ENCODE assay signal across 8 mouse cellular contexts in the genomic region with DNA sequence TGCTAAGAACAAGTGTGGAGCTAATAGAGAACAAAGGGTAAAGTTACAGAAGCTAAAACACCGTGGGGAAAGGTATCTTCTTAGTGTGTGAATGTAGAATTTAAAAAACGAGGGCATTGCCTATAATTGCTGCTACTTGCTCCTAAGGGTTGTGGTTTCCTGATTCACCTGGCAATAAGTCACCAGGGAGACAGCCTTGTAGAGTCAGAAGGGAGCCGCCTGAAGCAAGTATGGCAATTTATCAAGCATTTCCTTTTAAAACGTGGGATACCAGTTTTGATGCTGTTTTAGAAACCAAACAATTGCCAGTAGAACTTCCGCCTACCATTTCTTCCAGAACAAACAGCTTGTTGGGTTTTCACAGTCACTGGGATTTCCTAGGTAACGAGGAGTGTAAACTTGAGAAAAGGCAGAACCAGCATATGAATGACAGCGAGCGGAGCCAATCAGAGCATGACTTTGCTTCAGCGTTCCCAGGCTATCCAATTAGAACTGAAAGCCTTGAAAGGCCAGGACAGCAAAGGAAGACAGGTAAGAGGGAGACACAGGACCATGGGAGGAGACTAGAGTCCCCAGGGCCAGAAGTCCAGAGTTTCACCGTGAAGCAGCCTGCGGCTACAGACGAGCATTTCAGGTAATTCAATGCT. TPM values are rescaled to one million over a fixed set of nuclear protein-coding genes. Genes with fewer than 3 reads are reported as not detected.
DNase-seq lines count a peak whose midpoint lies in the region; ATAC-seq and TF ChIP-seq lines count a peak whose summit lies in the region.

Gene Capsl (plus strand): TSS at position 495 of the 647 bp plus-strand sequence.

- no peaks in the 10 kb centered on the region for H3K27me3 ChIP-seq in CH12.LX (replicated peaks)
- no peaks in the 10 kb centered on the region for H3K27me3 ChIP-seq in forebrain, postnatal 0 days (ENCODE audit: insufficient read depth, low read length)

- TF ChIP-seq RAD21 in CH12.LX (IDR thresholded peaks at IDR 0.05; ENCODE audit: low read depth, low read length): no peak

- H3K36me3 ChIP-seq in CH12.LX (replicated peaks in 1 of 2; ENCODE audit: control insufficient read depth in 1 of 2, insufficient read depth in 1 of 2, low read length in 1 of 2): no peaks in the 10 kb centered on the region
- H3K36me3 ChIP-seq in forebrain, postnatal 0 days (ENCODE audit: insufficient read depth): no peaks in the 10 kb centered on the region

- peak; percentile 94 for ATAC-seq in activated CD4-positive, CD25-positive, alpha-beta regulatory T cell, adult 4 months
- peak; percentile 96 for ATAC-seq in forebrain, postnatal 0 days
- peak; percentile 68 for ATAC-seq in megakaryocyte-erythroid progenitor cell, adult 5-6 weeks (replicated peaks; ENCODE audit: low FRiP score, low TSS enrichment, poor library complexity, severe bottlenecking)

- TF ChIP-seq EP300 in CH12.LX (IDR thresholded peaks at IDR 0.05; ENCODE audit: low read length): no peak

- WGBS in forebrain, postnatal 0 days: 48% methylated on average over 12 of the region's 12 CpGs

- in situ Hi-C loops in CH12.LX (cut with MboI; ENCODE audit: low pct_ligation_motif_present, low pct_unique_long_range_greater_than_20kb, low sequenced_read_pairs): no loop called here

- H3K4me3 ChIP-seq in CH12.LX (replicated peaks in 1 of 3; ENCODE audit: low read depth in 2 of 3, low read length in 2 of 3, poor library complexity in 1 of 3): peak within 1 kb of the TSS in 2 of 3 experiments; percentile 31 to 47
- H3K4me3 ChIP-seq in forebrain, postnatal 0 days (ENCODE audit: low read depth, low read length): no peak within 1 kb of the TSS

- H3K4me2 ChIP-seq in CH12.LX (ENCODE audit: insufficient read depth, low read depth, poor library complexity, severe bottlenecking): peak within 1 kb of the TSS; percentile 93
- peak within 1 kb of the TSS; percentile 23; the same call in 1 of the 2 replicates for H3K4me2 ChIP-seq in forebrain, postnatal 0 days (ENCODE audit: low read depth)

- dilution Hi-C loops in CH12.LX (cut with MboI; ENCODE audit: extremely low pct_ligation_motif_present, extremely low pct_unique_long_range_greater_than_20kb, low sequenced_read_pairs): no loop called here

- intact Hi-C loops in left cerebral cortex, postnatal 36 days (cut with DNase I): no loop called here

- no peak within 1 kb of the TSS for H3K27ac ChIP-seq in CH12.LX (ENCODE audit: insufficient read depth, low read depth)
- no peak within 1 kb of the TSS for H3K27ac ChIP-seq in forebrain, postnatal 0 days (ENCODE audit: low read depth, low read length)

- no peaks in the 10 kb centered on the region for H3K79me2 ChIP-seq in CH12.LX (replicated peaks; ENCODE audit: control insufficient read depth, extremely low read depth, insufficient read depth, poor library complexity, severe bottlenecking)

- H3K4me1 ChIP-seq in CH12.LX (ENCODE audit: control insufficient read depth in 1 of 2, insufficient read depth in 2 of 2): peaks cover 0 to 4% of the 10 kb centered on the region in 2 experiments; a peak in 1 of 4 replicates
- no peaks in the 10 kb centered on the region for H3K4me1 ChIP-seq in forebrain, postnatal 0 days (ENCODE audit: insufficient read depth)

- H3K9me3 ChIP-seq in CH12.LX (replicated peaks; ENCODE audit: low read length): no peaks in the 10 kb centered on the region
- no peaks in the 10 kb centered on the region for H3K9me3 ChIP-seq in forebrain, postnatal 0 days (ENCODE audit: low read length)

- no peak for TF ChIP-seq POLR2A in CH12.LX (IDR thresholded peaks at IDR 0.05; ENCODE audit: low read depth, low read length)

- TF ChIP-seq CTCF in CH12.LX (conservative IDR thresholded peaks at IDR 0.05 in 1 of 2, IDR thresholded peaks at IDR 0.05 in 1 of 2; ENCODE audit: low read depth in 2 of 2, low read length in 2 of 2): no peak
- no peak for TF ChIP-seq CTCF in forebrain, postnatal 0 days (IDR thresholded peaks at IDR 0.05; ENCODE audit: low read depth)

- DNase-seq in CH12.LX (ENCODE audit: extremely low read depth) (peak; percentile 28), adipocyte (ENCODE audit: low spot score) (no peak)
- DNase-seq in forebrain, postnatal 0 days: peak; percentile 81
- peak; percentile 58 to 60 for DNase-seq in kidney, adult 8-10 months
- DNase-seq in left cerebral cortex, postnatal 36 days (ENCODE audit: low spot score in 2 of 2): peak; percentile 45 to 62
- DNase-seq in right cerebral cortex, postnatal 4 days: peak; percentile 71

- H3K9ac ChIP-seq in CH12.LX (ENCODE audit: insufficient read depth, low read depth): no peak within 1 kb of the TSS; the same call in 1 of the 2 replicates
- no peak within 1 kb of the TSS for H3K9ac ChIP-seq in forebrain, postnatal 0 days

TF ChIP-seq in CH12.LX, 34 proteins besides CTCF, POLR2A, EP300 and RAD21:
- TF ChIP-seq ZMIZ1 (IDR thresholded peaks at IDR 0.05; ENCODE audit: low read depth, low read length): no peak
- TF ChIP-seq ELF1 (IDR thresholded peaks at IDR 0.05; ENCODE audit: low read depth, low read length): 0 out of 2 replicates have a peak, but pooled peaks have one; percentile 40
- TF ChIP-seq ZKSCAN1 (IDR thresholded peaks at IDR 0.05; ENCODE audit: borderline replicate concordance, low read depth, low read length): no peak
- peak; percentile 90 for TF ChIP-seq CHD2 (IDR thresholded peaks at IDR 0.05; ENCODE audit: low read length)
- no peak for TF ChIP-seq NELFE (IDR thresholded peaks at IDR 0.05; ENCODE audit: low read depth, low read length)

RNA-seq across cellular contexts. Expression of gene Capsl, which starts in this region (rescaled TPM):
- total RNA-seq in CH12.LX (2012; rRNA removed) (5.0 and 5.7 TPM in 2 replicates), CH12.LX (2014; rRNA removed) (1.2 TPM in 2 replicates)
- 1.6 and 2.2 TPM in 2 replicates for polyA plus RNA-seq in CH12.LX (2012; ENCODE audit: insufficient read length, low read depth)
- polyA plus RNA-seq in activated CD4-positive, CD25-positive, alpha-beta regulatory T cell, adult 4 months (2017; shearing (Covaris generic)): 1 to 10 TPM; 2.4 to 7.9 TPM
- total RNA-seq in forebrain, postnatal 0 days (2014; rRNA removed): 2.7 and 6.9 TPM in 2 replicates
- polyA plus RNA-seq in forebrain, postnatal 0 days (2015; fragmentation: Nextera tagmentation; extraction: Ambion mirVana): 7.0 and 9.2 TPM in 2 replicates
- 1 to 10 TPM; 1.8 to 2.1 TPM for total RNA-seq in left cerebral cortex, postnatal 36 days (2021)
- 3.1 TPM in 1 of 2 replicates, not detected in the other for total RNA-seq in megakaryocyte-erythroid progenitor cell, adult 5-6 weeks (2014; fragmentation: Nextera tagmentation)
- total RNA-seq in megakaryocyte-erythroid progenitor cell, adult 5-6 weeks (2017): 2.8 TPM in 1 of 2 replicates, not detected in the other
